Mouse (Mus musculus) heart, adult 2 months (tissue): ENCODE results near the gene Gpr157.

Experiments used
- CTCF ChIP-seq: fragments of 200-600 bp; IDR thresholded peaks from 2 replicates; pipeline ENCODE4 v1.8.1; 2022; ENCODE audit warnings: antibody characterized with exemption, mild to moderate bottlenecking, moderate library complexity
- EP300 ChIP-seq: fragments of 200-500 bp; IDR thresholded peaks from 2 replicates; pipeline ENCODE4 v1.6.1; 2011; ENCODE audit warnings: low read depth, low read length, control low read depth; ENCODE audit not compliant: insufficient read depth
- POLR2A ChIP-seq: fragments of 200-500 bp; IDR thresholded peaks from 2 replicates; pipeline ENCODE4 v1.6.1; 2011; ENCODE audit warnings: mild to moderate bottlenecking, low read depth, low read length, control low read depth; ENCODE audit not compliant: insufficient read depth

- TF ChIP-seq CTCF (no peak), POLR2A (no peak), EP300 (no peak)
Observed at GRCm38 (mm10) chr4:150135254-150135653, 48.1 kb downstream of the Gpr157 start.
